In genomic region chr12:73207008-73207407, GRCm38 (mm10) we compare ENCODE assay signal across 14 mouse cellular contexts.
DNase-seq lines count a peak whose midpoint lies in the region; ATAC-seq and TF ChIP-seq lines count a peak whose summit lies in the region.
"Had no signal": no experiment of that assay in that cellular context is flagged by ENCODE, and none has a peak within 500 bp of the region (broad histone marks: within the 10 kb centered on the region; RNA-seq: fewer than 3 reads in every experiment).

No protein-coding gene starts in this region.

- peaks cover 4% of the 10 kb centered on the region for H3K79me2 ChIP-seq in C2C12 (ENCODE audit: control insufficient read depth, insufficient read depth)

- H3K36me3 ChIP-seq in kidney, embryonic 15.5 days, result no peaks in the 10 kb centered on the region
- H3K36me3 ChIP-seq in C2C12 (ENCODE audit: control insufficient read depth, insufficient read depth), result no peaks in the 10 kb centered on the region
- no peaks in the 10 kb centered on the region for H3K36me3 ChIP-seq in limb, embryonic 15.5 days
- H3K36me3 ChIP-seq: forebrain, embryonic 12.5 days; hindbrain, embryonic 13.5 days; intestine, embryonic 15.5 days; limb, embryonic 13.5 days; midbrain, embryonic 12.5 days had no signal

- no peak overlapping the region for H3K4me2 ChIP-seq in kidney, embryonic 15.5 days
- no peak overlapping the region for H3K4me2 ChIP-seq in limb, embryonic 15.5 days
- H3K4me2 ChIP-seq: forebrain, embryonic 12.5 days; hindbrain, embryonic 13.5 days; intestine, embryonic 15.5 days; limb, embryonic 13.5 days; midbrain, embryonic 12.5 days had no signal

- H3K9ac ChIP-seq in kidney, embryonic 15.5 days, result no peak overlapping the region
- no peak overlapping the region for H3K9ac ChIP-seq in limb, embryonic 15.5 days
- H3K9ac ChIP-seq: forebrain, embryonic 12.5 days; hindbrain, embryonic 13.5 days; intestine, embryonic 15.5 days; limb, embryonic 13.5 days; midbrain, embryonic 12.5 days had no signal

- H3K27me3 ChIP-seq in kidney, embryonic 15.5 days, result no peaks in the 10 kb centered on the region
- H3K27me3 ChIP-seq in C2C12 (ENCODE audit: control insufficient read depth, insufficient read depth, insufficient read length), result no peaks in the 10 kb centered on the region
- H3K27me3 ChIP-seq in limb, embryonic 15.5 days, result no peaks in the 10 kb centered on the region
- H3K27me3 ChIP-seq: forebrain, embryonic 12.5 days; hindbrain, embryonic 13.5 days; intestine, embryonic 15.5 days; limb, embryonic 13.5 days; midbrain, embryonic 12.5 days had no signal

- peak overlapping the region; percentile 32; the same call in 1 of the 2 replicates for H3K27ac ChIP-seq in kidney, embryonic 15.5 days
- H3K27ac ChIP-seq in limb, embryonic 15.5 days, result peak overlapping the region; percentile 6; the same call in 1 of the 2 replicates
- H3K27ac ChIP-seq: forebrain, embryonic 12.5 days; hindbrain, embryonic 13.5 days; intestine, embryonic 15.5 days; limb, embryonic 13.5 days; midbrain, embryonic 12.5 days had no signal

- H3ac ChIP-seq in C2C12 (ENCODE audit: control insufficient read depth, insufficient read length, low read depth), result no peak overlapping the region

- intact Hi-C loops in gastrocnemius, postnatal 36 days (cut with DNase I), result loop anchor here (10.0 kb wide), 2 partner anchors 92 to 152 kb away; partner anchors contain the start of genes Six1 and Six4

- no peak overlapping the region for H3K4me3 ChIP-seq in kidney, embryonic 15.5 days (replicated peaks)
- no peak overlapping the region for H3K4me3 ChIP-seq in C2C12 (ENCODE audit: insufficient read depth, poor library complexity, severe bottlenecking)
- H3K4me3 ChIP-seq in limb, embryonic 15.5 days, result no peak overlapping the region
- H3K4me3 ChIP-seq: forebrain, embryonic 12.5 days; hindbrain, embryonic 13.5 days; intestine, embryonic 15.5 days; limb, embryonic 13.5 days; midbrain, embryonic 12.5 days had no signal

- 79% methylated on average over 4 of the region's 4 CpGs for WGBS in kidney, embryonic 15.5 days
- WGBS in limb, embryonic 15.5 days, result 25% methylated on average over 4 of the region's 4 CpGs

- H3K4me1 ChIP-seq in kidney, embryonic 15.5 days, result 0 out of 2 replicates have a peak, but pooled peaks cover 9% of the 10 kb centered on the region
- peaks cover 6% of the 10 kb centered on the region for H3K4me1 ChIP-seq in limb, embryonic 15.5 days
- H3K4me1 ChIP-seq: forebrain, embryonic 12.5 days; hindbrain, embryonic 13.5 days; intestine, embryonic 15.5 days; midbrain, embryonic 12.5 days had no signal

- H3K79me3 ChIP-seq in C2C12 (ENCODE audit: low read depth), result peaks cover 6% of the 10 kb centered on the region

- TF ChIP-seq CTCF in C2C12 (IDR thresholded peaks at IDR 0.05; ENCODE audit: control insufficient read depth, insufficient read depth, insufficient read length), result no peak

- peak; percentile 35 for DNase-seq in gastrocnemius, adult 18-20 months (ENCODE audit: low spot score)
- DNase-seq in gastrocnemius, postnatal 36 days, result no peak
- no peak for DNase-seq in kidney, postnatal 10 days
- no peak for DNase-seq in cerebellum, adult 11 months
- DNase-seq in spleen, postnatal 36 days (ENCODE audit: low spot score in 2 of 2), result no peak
- DNase-seq: thymus, postnatal 4 days had no signal

- ATAC-seq in kidney, embryonic 15.5 days (replicated peaks; ENCODE audit: low FRiP score), result no peak
- no peak for ATAC-seq in limb, embryonic 15.5 days (ENCODE audit: insufficient number of reproducible peaks, low FRiP score, low TSS enrichment, low read depth)

- no peaks in the 10 kb centered on the region for H3K9me3 ChIP-seq in kidney, embryonic 15.5 days (replicated peaks)
- no peaks in the 10 kb centered on the region for H3K9me3 ChIP-seq in limb, embryonic 15.5 days
- H3K9me3 ChIP-seq: forebrain, embryonic 12.5 days; hindbrain, embryonic 13.5 days; intestine, embryonic 15.5 days; limb, embryonic 13.5 days; midbrain, embryonic 12.5 days had no signal

TF ChIP-seq in C2C12, 6 proteins besides CTCF, POLR2A, EP300 and RAD21:
- no peak for TF ChIP-seq USF1 (IDR thresholded peaks at IDR 0.05; ENCODE audit: low read depth)
- TF ChIP-seq MYOD1 (IDR thresholded peaks at IDR 0.05; ENCODE audit: control insufficient read depth, insufficient read length, low read depth), result peak; percentile 98
